Mouse (Mus musculus) ES-Bruce4 (cell line): ENCODE measurements around the gene Wdr4. TPM values are rescaled to one million over a fixed set of nuclear protein-coding genes. Genes with fewer than 3 reads are reported as not detected.

Source experiments
- H3K27ac ChIP-seq: 2 replicates; pipeline ENCODE4 v1.5.1; 2012; ENCODE audit warnings: low read length, inconsistent platforms; ENCODE audit not compliant: insufficient read depth
- H3K27me3 ChIP-seq: 2 replicates; pipeline ENCODE4 v1.6.1; 2012; ENCODE audit warnings: mild to moderate bottlenecking, low read length, inconsistent platforms; ENCODE audit not compliant: control insufficient read depth, poor library complexity, insufficient read depth, severe bottlenecking
- H3K36me3 ChIP-seq: 2 replicates; pipeline ENCODE4 v1.6.1; 2012; ENCODE audit warnings: inconsistent platforms, mild to moderate bottlenecking, low read length, moderate library complexity; ENCODE audit not compliant: control insufficient read depth, poor library complexity, insufficient read depth, severe bottlenecking
- H3K4me1 ChIP-seq: one replicate; pipeline ENCODE4 v1.8.1; 2011; ENCODE audit warnings: low read length; ENCODE audit not compliant: control insufficient read depth, insufficient read depth
- H3K4me3 ChIP-seq: 2 replicates; pipeline ENCODE4 v1.5.1; 2011; ENCODE audit warnings: low read depth, mild to moderate bottlenecking, low read length
- H3K9ac ChIP-seq: 2 replicates; pipeline ENCODE4 v1.6.1; 2012; ENCODE audit warnings: low read depth, mild to moderate bottlenecking, inconsistent platforms; ENCODE audit not compliant: poor library complexity, severe bottlenecking
- H3K9me3 ChIP-seq: replicated peaks from 2 replicates; pipeline ENCODE4 v1.6.1; 2012; ENCODE audit warnings: mild to moderate bottlenecking, low read length, inconsistent platforms; ENCODE audit not compliant: control insufficient read depth, poor library complexity, insufficient read depth, severe bottlenecking
- CTCF ChIP-seq: IDR thresholded peaks from one replicate; pipeline ENCODE4 v1.8.1; 2011; ENCODE audit warnings: low read depth, low read length
- EP300 ChIP-seq: IDR thresholded peaks from 2 replicates; pipeline ENCODE4 v1.6.1; 2011; ENCODE audit warnings: low read depth, low read length; ENCODE audit not compliant: insufficient read depth
- POLR2A ChIP-seq: IDR thresholded peaks from one replicate; pipeline ENCODE4 v1.8.1; 2011; ENCODE audit warnings: low read length; ENCODE audit not compliant: insufficient read depth
- polyA plus RNA-seq: library from polyadenylated mRNA; stranded (reverse); fragments of >200 nt; gene quantifications from 2 replicates; pipeline ENCODE4 v1.2.4, GENCODE M21; 2011; ENCODE audit warnings: low read depth; ENCODE audit not compliant: missing spikeins, insufficient read depth, insufficient read length

Wdr4 gene
- polyA plus RNA-seq, 1 experiment: 25.0 TPM

- Histone ChIP-seq H3K4me3 (no peak overlapping the region), H3K27ac (no peak overlapping the region), H3K27me3 (no peaks in the 10 kb centered on the region), H3K4me1 (peaks cover 3% of the 10 kb centered on the region), H3K9ac (no peak overlapping the region), H3K9me3 (no peaks in the 10 kb centered on the region), H3K36me3 (peaks cover 20% of the 10 kb centered on the region)
- no peak for TF ChIP-seq CTCF
- no peak for TF ChIP-seq POLR2A
- TF ChIP-seq EP300: no peak
These were observed 16.4 kb downstream of the Wdr4 start for GRCm38 (mm10) chr17:31503337-31503736.

GRCm38 (mm10) chr17:31502261-31502927 lies 17.4 kb downstream of the Wdr4 start:
- peaks cover 13% of the 10 kb centered on the region for H3K36me3 ChIP-seq
- H3K4me1 ChIP-seq: peaks cover 3% of the 10 kb centered on the region
- no peak overlapping the region for H3K9ac ChIP-seq
- H3K4me3 ChIP-seq: no peak overlapping the region
- no peak overlapping the region for H3K27ac ChIP-seq
- H3K9me3 ChIP-seq: no peaks in the 10 kb centered on the region
- no peak for TF ChIP-seq EP300
- no peak for TF ChIP-seq POLR2A
- no peak for TF ChIP-seq CTCF
- no peaks in the 10 kb centered on the region for H3K27me3 ChIP-seq

GRCm38 (mm10) chr17:31500908-31501307 lies 18.9 kb downstream of the Wdr4 start:
- H3K9ac ChIP-seq: no peak overlapping the region
- peaks cover 21% of the 10 kb centered on the region for H3K36me3 ChIP-seq
- H3K4me1 ChIP-seq: peaks cover 3% of the 10 kb centered on the region
- H3K9me3 ChIP-seq: no peaks in the 10 kb centered on the region
- no peak overlapping the region for H3K4me3 ChIP-seq
- no peak overlapping the region for H3K27ac ChIP-seq
- TF ChIP-seq EP300 (no peak), CTCF (no peak)
- no peaks in the 10 kb centered on the region for H3K27me3 ChIP-seq

GRCm38 (mm10) chr17:31500416-31500815 lies 19.4 kb downstream of the Wdr4 start:
- H3K4me1 ChIP-seq: peaks cover 3% of the 10 kb centered on the region
- H3K36me3 ChIP-seq: peaks cover 23% of the 10 kb centered on the region
- H3K27ac ChIP-seq: no peak overlapping the region
- no peaks in the 10 kb centered on the region for H3K27me3 ChIP-seq
- no peak overlapping the region for H3K4me3 ChIP-seq
- no peak for TF ChIP-seq EP300
- no peak for TF ChIP-seq POLR2A
- no peak for TF ChIP-seq CTCF
- H3K9me3 ChIP-seq: no peaks in the 10 kb centered on the region
- H3K9ac ChIP-seq: no peak overlapping the region

- H3K4me1 ChIP-seq: peaks cover 3% of the 10 kb centered on the region
- H3K4me3 ChIP-seq: no peak overlapping the region
- no peak overlapping the region for H3K27ac ChIP-seq
- TF ChIP-seq POLR2A (no peak), CTCF (no peak), EP300 (no peak)
- H3K9ac ChIP-seq: no peak overlapping the region
- no peaks in the 10 kb centered on the region for H3K27me3 ChIP-seq
- peaks cover 23% of the 10 kb centered on the region for H3K36me3 ChIP-seq
- no peaks in the 10 kb centered on the region for H3K9me3 ChIP-seq
These were observed 20.1 kb downstream of the Wdr4 start for GRCm38 (mm10) chr17:31499725-31500124.

GRCm38 (mm10) chr17:31497726-31498125 lies 22.1 kb downstream of the Wdr4 start:
- Histone ChIP-seq H3K9me3 (no peaks in the 10 kb centered on the region), H3K27me3 (no peaks in the 10 kb centered on the region), H3K4me1 (no peaks in the 10 kb centered on the region), H3K9ac (no peak overlapping the region), H3K4me3 (no peak overlapping the region), H3K27ac (no peak overlapping the region), H3K36me3 (peaks cover 23% of the 10 kb centered on the region)
- TF ChIP-seq EP300 (no peak), POLR2A (no peak), CTCF (no peak)
